Mouse (Mus musculus) kidney, postnatal 0 days (tissue): ENCODE measurements at regions not wholly inside any gene's neighbourhood (a gene's known extent, or its start where the extent isn't known, plus 50 kb on each side); places are given as distances from the start of the nearest gene placed in this dataset.

Source experiments
- ATAC-seq: fragments of 200-750 bp; cut with Nextera tagmentation; replicated peaks from 2 replicates; pipeline ENCODE4 v1.8.0; 2017; ENCODE audit warnings: low read depth, moderate number of reproducible peaks, moderate TSS enrichment, moderate library complexity; ENCODE audit not compliant: low FRiP score
- DNase-seq: peaks from one replicate; pipeline ENCODE4 v3.0.0-alpha.2; 2016; ENCODE audit warnings: low spot score
- H3K27ac ChIP-seq: fragments of 300-500 bp; sonication (generic); 2 replicates; pipeline ENCODE4 v1.5.1; 2014; ENCODE audit warnings: mild to moderate bottlenecking
- H3K27me3 ChIP-seq: fragments of 300-500 bp; sonication (generic); 2 replicates; pipeline ENCODE4 v1.6.1; 2014; ENCODE audit warnings: low read length, mixed read lengths; ENCODE audit not compliant: insufficient read depth
- H3K36me3 ChIP-seq: fragments of 300-500 bp; sonication (generic); 2 replicates; pipeline ENCODE4 v1.6.1; 2014; ENCODE audit warnings: low read length, mixed read lengths; ENCODE audit not compliant: insufficient read depth
- H3K4me1 ChIP-seq: fragments of 300-500 bp; sonication (generic); replicated peaks from 2 replicates; pipeline ENCODE4 v1.6.1; 2014; ENCODE audit warnings: antibody characterized with exemption, low read length, mixed read lengths; ENCODE audit not compliant: insufficient read depth
- H3K4me2 ChIP-seq: fragments of 300-500 bp; sonication (generic); 2 replicates; pipeline ENCODE4 v1.6.1; 2014; ENCODE audit warnings: mild to moderate bottlenecking, low read length, moderate library complexity, mixed read lengths
- H3K4me3 ChIP-seq: fragments of 300-500 bp; sonication (generic); replicated peaks from 2 replicates; pipeline ENCODE4 v1.5.1; 2014; ENCODE audit warnings: low read depth, low read length
- H3K9ac ChIP-seq: fragments of 300-500 bp; sonication (generic); 2 replicates; pipeline ENCODE4 v1.6.1; 2014; ENCODE audit warnings: low read depth, low read length
- H3K9me3 ChIP-seq: fragments of 300-500 bp; sonication (generic); replicated peaks from 2 replicates; pipeline ENCODE4 v1.6.1; 2016; ENCODE audit warnings: low read length, inconsistent platforms, mixed read lengths
- CTCF ChIP-seq: IDR thresholded peaks from 2 replicates; pipeline ENCODE4 v1.5.1; 2016; ENCODE audit warnings: antibody characterized with exemption, low read depth, mild to moderate bottlenecking, moderate library complexity
- WGBS: fragments of 180-500 bp; shearing (Covaris S2); extraction: QIAGEN DNeasy Blood & Tissue Kit; methylation state at CpG from one replicate; pipeline ENCODE4 v1.1.7; 2014; 5-methylcytosine and 5-hydroxymethylcytosine counted together

- Histone ChIP-seq H3K9ac (no peak overlapping the region), H3K4me3 (no peak overlapping the region), H3K36me3 (no peaks in the 10 kb centered on the region), H3K27me3 (no peaks in the 10 kb centered on the region), H3K27ac (no peak overlapping the region), H3K4me1 (no peaks in the 10 kb centered on the region), H3K4me2 (no peak overlapping the region), H3K9me3 (no peaks in the 10 kb centered on the region)
- TF ChIP-seq CTCF = no peak
- no peak for DNase-seq
- no peak; the same call in 1 of the 2 replicates for ATAC-seq
- 95% methylated on average over 6 of the region's 6 CpGs for WGBS
These were observed 87.2 kb upstream of the B3gat2 start for GRCm38 (mm10) chr1:23674357-23674756.

GRCm38 (mm10) chr1:23676301-23676700 lies 85.3 kb upstream of the B3gat2 start:
- H3K9me3 ChIP-seq = no peaks in the 10 kb centered on the region
- H3K4me1 ChIP-seq = no peaks in the 10 kb centered on the region
- H3K4me2 ChIP-seq = no peak overlapping the region
- no peak overlapping the region for H3K9ac ChIP-seq
- DNase-seq = no peak
- no peak for TF ChIP-seq CTCF
- no peak overlapping the region for H3K27ac ChIP-seq
- no peak overlapping the region for H3K4me3 ChIP-seq
- no peaks in the 10 kb centered on the region for H3K27me3 ChIP-seq
- WGBS = 84% methylated on average over 2 of the region's 2 CpGs
- ATAC-seq = no peak
- H3K36me3 ChIP-seq = no peaks in the 10 kb centered on the region

- TF ChIP-seq CTCF = no peak
- ATAC-seq (no peak), DNase-seq (no peak)
- no peak overlapping the region for H3K9ac ChIP-seq
- 79% methylated on average over 7 of the region's 7 CpGs for WGBS
- no peaks in the 10 kb centered on the region for H3K27me3 ChIP-seq
- H3K4me1 ChIP-seq = no peaks in the 10 kb centered on the region
- H3K4me3 ChIP-seq = no peak overlapping the region
- H3K9me3 ChIP-seq = no peaks in the 10 kb centered on the region
- H3K27ac ChIP-seq = no peak overlapping the region
- H3K4me2 ChIP-seq = no peak overlapping the region
- H3K36me3 ChIP-seq = no peaks in the 10 kb centered on the region
These were observed 72.2 kb upstream of the B3gat2 start for GRCm38 (mm10) chr1:23689398-23689797.

GRCm38 (mm10) chr1:23705489-23705888 lies 56.1 kb upstream of the B3gat2 start:
- peak; percentile 10; the same call in 1 of the 2 replicates for ATAC-seq
- TF ChIP-seq CTCF = peak; percentile 81
- WGBS = 28% methylated on average over 6 of the region's 6 CpGs

GRCm38 (mm10) chr1:23706450-23706849 lies 55.1 kb upstream of the B3gat2 start:
- H3K36me3 ChIP-seq = no peaks in the 10 kb centered on the region
- no peak for TF ChIP-seq CTCF
- H3K4me1 ChIP-seq = no peaks in the 10 kb centered on the region
- no peaks in the 10 kb centered on the region for H3K27me3 ChIP-seq
- ATAC-seq (no peak), DNase-seq (no peak)
- 51% methylated on average over 4 of the region's 4 CpGs for WGBS
- no peaks in the 10 kb centered on the region for H3K9me3 ChIP-seq
- no peak overlapping the region for H3K4me2 ChIP-seq
- H3K4me3 ChIP-seq = no peak overlapping the region
- H3K9ac ChIP-seq = no peak overlapping the region
- H3K27ac ChIP-seq = no peak overlapping the region

More at GRCm38 (mm10) chr1:23705489-23705888, 56.1 kb upstream of the B3gat2 start:
- no peaks in the 10 kb centered on the region for H3K4me1 ChIP-seq
- H3K4me3 ChIP-seq = no peak overlapping the region
- no peaks in the 10 kb centered on the region for H3K9me3 ChIP-seq
- no peak overlapping the region for H3K9ac ChIP-seq
- H3K36me3 ChIP-seq = no peaks in the 10 kb centered on the region
- H3K4me2 ChIP-seq = no peak overlapping the region
- no peak overlapping the region for H3K27ac ChIP-seq
- DNase-seq = peak; percentile 71
- no peaks in the 10 kb centered on the region for H3K27me3 ChIP-seq
